Mouse (Mus musculus) kidney, postnatal 0 days (tissue): ENCODE results near the gene Gapdh. TPM values are rescaled to one million over a fixed set of nuclear protein-coding genes. Genes with fewer than 3 reads are reported as not detected.

Experiments used
- ATAC-seq: fragments of 200-750 bp; cut with Nextera tagmentation; replicated peaks from 2 replicates; pipeline ENCODE4 v1.8.0; 2017; ENCODE audit warnings: low read depth, moderate number of reproducible peaks, moderate TSS enrichment, moderate library complexity; ENCODE audit not compliant: low FRiP score
- DNase-seq: peaks from one replicate; pipeline ENCODE4 v3.0.0-alpha.2; 2016; ENCODE audit warnings: low spot score
- H3K27ac ChIP-seq: fragments of 300-500 bp; sonication (generic); 2 replicates; pipeline ENCODE4 v1.5.1; 2014; ENCODE audit warnings: mild to moderate bottlenecking
- H3K27me3 ChIP-seq: fragments of 300-500 bp; sonication (generic); 2 replicates; pipeline ENCODE4 v1.6.1; 2014; ENCODE audit warnings: low read length, mixed read lengths; ENCODE audit not compliant: insufficient read depth
- H3K36me3 ChIP-seq: fragments of 300-500 bp; sonication (generic); 2 replicates; pipeline ENCODE4 v1.6.1; 2014; ENCODE audit warnings: low read length, mixed read lengths; ENCODE audit not compliant: insufficient read depth
- H3K4me1 ChIP-seq: fragments of 300-500 bp; sonication (generic); replicated peaks from 2 replicates; pipeline ENCODE4 v1.6.1; 2014; ENCODE audit warnings: antibody characterized with exemption, low read length, mixed read lengths; ENCODE audit not compliant: insufficient read depth
- H3K4me2 ChIP-seq: fragments of 300-500 bp; sonication (generic); 2 replicates; pipeline ENCODE4 v1.6.1; 2014; ENCODE audit warnings: mild to moderate bottlenecking, low read length, moderate library complexity, mixed read lengths
- H3K4me3 ChIP-seq: fragments of 300-500 bp; sonication (generic); replicated peaks from 2 replicates; pipeline ENCODE4 v1.5.1; 2014; ENCODE audit warnings: low read depth, low read length
- H3K9ac ChIP-seq: fragments of 300-500 bp; sonication (generic); 2 replicates; pipeline ENCODE4 v1.6.1; 2014; ENCODE audit warnings: low read depth, low read length
- H3K9me3 ChIP-seq: fragments of 300-500 bp; sonication (generic); replicated peaks from 2 replicates; pipeline ENCODE4 v1.6.1; 2016; ENCODE audit warnings: low read length, inconsistent platforms, mixed read lengths
- CTCF ChIP-seq: IDR thresholded peaks from 2 replicates; pipeline ENCODE4 v1.5.1; 2016; ENCODE audit warnings: antibody characterized with exemption, low read depth, mild to moderate bottlenecking, moderate library complexity
- WGBS: fragments of 180-500 bp; shearing (Covaris S2); extraction: QIAGEN DNeasy Blood & Tissue Kit; methylation state at CpG from one replicate; pipeline ENCODE4 v1.1.7; 2014; 5-methylcytosine and 5-hydroxymethylcytosine counted together
- polyA plus RNA-seq: library from polyadenylated mRNA; unstranded; fragments of >200 nt; fragmentation: Nextera tagmentation; extraction: Ambion mirVana; gene quantifications from 2 replicates; pipeline ENCODE4 v1.2.1, GENCODE M21; 2015

The Gapdh gene
- polyA plus RNA-seq, result 1,529 and 1,548 TPM in 2 replicates

GRCm38 (mm10) chr6:125166051-125166751 lies at the start of gene Gapdh:
Gapdh (minus strand) TSS chr6:125166467.
- no peaks in the 10 kb centered on the region for H3K27me3 ChIP-seq
- H3K9me3 ChIP-seq, result no peaks in the 10 kb centered on the region
- peaks cover 30% of the 10 kb centered on the region for H3K36me3 ChIP-seq
- H3K27ac ChIP-seq, result peak within 1 kb of the TSS; percentile 89
- ATAC-seq, result peak; percentile 73
- no peak for TF ChIP-seq CTCF
- H3K9ac ChIP-seq, result peak within 1 kb of the TSS; percentile 86
- H3K4me2 ChIP-seq, result peak within 1 kb of the TSS; percentile 87
- peak; percentile 79 for DNase-seq
- WGBS, result under 1% methylated on average over 18 of the region's 18 CpGs
- peak within 1 kb of the TSS; percentile 86 for H3K4me3 ChIP-seq
- H3K4me1 ChIP-seq, result peaks cover 25% of the 10 kb centered on the region

GRCm38 (mm10) chr6:125215148-125215954 lies 49.1 kb upstream of the Gapdh start, which contains the start of gene Vamp1:
Vamp1 (plus strand) TSS chr6:125215551.
- TF ChIP-seq CTCF, result no peak; the same call in 1 of the 2 replicates
- Histone ChIP-seq H3K27me3 (no peaks in the 10 kb centered on the region), H3K4me3 (peak within 1 kb of the TSS; percentile 59), H3K36me3 (no peaks in the 10 kb centered on the region), H3K9ac (peak within 1 kb of the TSS; percentile 69), H3K9me3 (no peaks in the 10 kb centered on the region), H3K27ac (peak within 1 kb of the TSS; percentile 77), H3K4me2 (peak within 1 kb of the TSS; percentile 91), H3K4me1 (0 out of 2 replicates have a peak, but pooled peaks cover 6% of the 10 kb centered on the region)
- DNase-seq (peak; percentile 99), ATAC-seq (peak; percentile 98)
- under 1% methylated on average over 48 of the region's 48 CpGs for WGBS

GRCm38 (mm10) chr6:125213715-125214114 lies 47.4 kb upstream of the Gapdh start:
- H3K4me1 ChIP-seq, result 0 out of 2 replicates have a peak, but pooled peaks cover 6% of the 10 kb centered on the region
- no peak overlapping the region for H3K27ac ChIP-seq
- no peaks in the 10 kb centered on the region for H3K9me3 ChIP-seq
- no peak overlapping the region for H3K4me3 ChIP-seq
- WGBS, result 79% methylated on average over 6 of the region's 6 CpGs
- H3K27me3 ChIP-seq, result no peaks in the 10 kb centered on the region
- ATAC-seq (no peak), DNase-seq (no peak)
- no peak for TF ChIP-seq CTCF
- H3K9ac ChIP-seq, result no peak overlapping the region
- H3K4me2 ChIP-seq, result no peak overlapping the region
- H3K36me3 ChIP-seq, result no peaks in the 10 kb centered on the region

GRCm38 (mm10) chr6:125213129-125213528 lies 46.9 kb upstream of the Gapdh start:
- WGBS, result 69% methylated on average over 6 of the region's 6 CpGs
- Histone ChIP-seq H3K27ac (no peak overlapping the region), H3K9ac (no peak overlapping the region), H3K4me2 (no peak overlapping the region), H3K4me3 (no peak overlapping the region), H3K9me3 (no peaks in the 10 kb centered on the region), H3K36me3 (no peaks in the 10 kb centered on the region), H3K4me1 (0 out of 2 replicates have a peak, but pooled peaks cover 6% of the 10 kb centered on the region), H3K27me3 (no peaks in the 10 kb centered on the region)
- TF ChIP-seq CTCF, result no peak
- DNase-seq, result no peak
- ATAC-seq, result no peak

DNA sequence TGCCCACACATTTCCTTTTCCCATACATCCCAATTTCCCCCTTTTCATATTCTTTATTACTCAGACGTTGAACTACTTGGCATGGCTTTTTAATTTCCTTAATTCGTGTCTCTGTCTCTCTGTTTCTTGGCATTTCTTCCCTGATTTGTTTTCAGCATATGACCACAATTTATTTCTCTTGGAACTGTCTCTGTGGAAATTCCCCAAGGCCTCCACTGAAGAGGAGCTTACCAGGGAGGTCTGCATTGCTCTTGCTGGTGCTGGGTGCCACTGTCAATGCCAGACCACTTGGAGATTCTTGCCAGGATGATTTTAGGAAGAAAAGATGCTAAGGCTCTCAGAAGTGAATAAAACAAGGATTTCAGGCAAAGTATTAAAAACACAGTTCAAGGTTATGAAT lies 46.4 kb upstream of the Gapdh start:
- Histone ChIP-seq H3K4me3 (no peak overlapping the region), H3K4me1 (0 out of 2 replicates have a peak, but pooled peaks cover 6% of the 10 kb centered on the region), H3K9ac (no peak overlapping the region), H3K4me2 (no peak overlapping the region), H3K27ac (no peak overlapping the region), H3K9me3 (no peaks in the 10 kb centered on the region), H3K27me3 (no peaks in the 10 kb centered on the region), H3K36me3 (no peaks in the 10 kb centered on the region)
- WGBS, result 27% methylated on average over 2 of the region's 2 CpGs
- DNase-seq, result no peak
- TF ChIP-seq CTCF, result no peak
- ATAC-seq, result no peak

DNA sequence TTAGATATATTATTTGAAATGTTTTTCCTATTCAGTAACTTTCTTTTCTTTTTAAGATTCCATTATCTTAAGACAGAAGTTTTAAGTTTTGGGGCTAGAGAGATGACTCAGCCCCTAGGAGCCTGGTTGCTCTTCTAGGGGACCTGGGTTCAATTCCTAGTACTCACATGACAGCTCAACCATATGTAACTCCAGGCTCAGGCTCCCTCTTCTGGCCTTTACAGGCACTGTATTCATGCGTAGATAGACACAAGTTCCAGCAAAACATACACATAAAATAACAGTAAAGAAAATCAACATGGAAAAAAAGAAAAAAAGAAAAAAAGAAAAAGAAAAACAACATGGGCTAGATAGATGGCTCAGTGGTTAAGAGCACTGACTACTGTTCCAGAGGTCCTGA lies 44.2 kb upstream of the Gapdh start:
- no peak overlapping the region for H3K9ac ChIP-seq
- H3K9me3 ChIP-seq, result no peaks in the 10 kb centered on the region
- no peak overlapping the region for H3K27ac ChIP-seq
- H3K4me3 ChIP-seq, result no peak overlapping the region
- DNase-seq (no peak), ATAC-seq (no peak)
- H3K36me3 ChIP-seq, result no peaks in the 10 kb centered on the region
- no peaks in the 10 kb centered on the region for H3K27me3 ChIP-seq
- no peak overlapping the region for H3K4me2 ChIP-seq
- TF ChIP-seq CTCF, result 0 out of 2 replicates have a peak, but pooled peaks have one; percentile 15
- no peaks in the 10 kb centered on the region for H3K4me1 ChIP-seq
- 82% methylated on average over 1 of the region's 1 CpGs for WGBS
